Mouse (Mus musculus) hindbrain, postnatal 0 days (tissue): ENCODE results near the gene Cwc25. TPM values are rescaled to one million over a fixed set of nuclear protein-coding genes. Genes with fewer than 3 reads are reported as not detected.
"Not testable (repeated sequence)": the region's sequence is repeated elsewhere in the genome, so short reads cannot be mapped to it uniquely, and the experiment has no call there.

Experiments
- ATAC-seq: fragments of 200-750 bp; cut with Nextera tagmentation; 2 replicates; pipeline ENCODE4 v1.8.0; 2017; ENCODE audit warnings: mild to moderate bottlenecking, moderate TSS enrichment, moderate library complexity
- DNase-seq: peaks from one replicate; pipeline ENCODE4 v3.0.0-alpha.2; 2015; ENCODE audit warnings: low spot score
- H3K27ac ChIP-seq: fragments of 300-500 bp; sonication (generic); 2 replicates; pipeline ENCODE4 v1.5.1; 2014; ENCODE audit warnings: mild to moderate bottlenecking
- H3K27me3 ChIP-seq: fragments of 300-500 bp; sonication (generic); 2 replicates; pipeline ENCODE4 v1.6.1; 2014; ENCODE audit warnings: low read length, mixed read lengths; ENCODE audit not compliant: insufficient read depth
- H3K36me3 ChIP-seq: fragments of 300-500 bp; sonication (generic); 2 replicates; pipeline ENCODE4 v1.6.1; 2014; ENCODE audit warnings: low read length, mixed read lengths; ENCODE audit not compliant: insufficient read depth
- H3K4me1 ChIP-seq: fragments of 300-500 bp; sonication (generic); 2 replicates; pipeline ENCODE4 v1.6.1; 2014; ENCODE audit warnings: antibody characterized with exemption, low read length, mixed read lengths; ENCODE audit not compliant: insufficient read depth
- H3K4me2 ChIP-seq: fragments of 300-500 bp; sonication (generic); 2 replicates; pipeline ENCODE4 v1.6.1; 2014; ENCODE audit warnings: low read depth, mild to moderate bottlenecking, low read length, moderate library complexity, mixed read lengths
- H3K4me3 ChIP-seq: fragments of 300-500 bp; sonication (generic); 2 replicates; pipeline ENCODE4 v1.5.1; 2014; ENCODE audit warnings: low read length
- H3K9ac ChIP-seq: fragments of 300-500 bp; sonication (generic); replicated peaks from 2 replicates; pipeline ENCODE4 v1.6.1; 2014; ENCODE audit warnings: mild to moderate bottlenecking, low read length, moderate library complexity, mixed read lengths
- H3K9me3 ChIP-seq: fragments of 300-500 bp; sonication (generic); 2 replicates; pipeline ENCODE4 v1.6.1; 2016; ENCODE audit warnings: low read length, mixed read lengths
- CTCF ChIP-seq: IDR thresholded peaks from 2 replicates; pipeline ENCODE4 v1.5.1; 2016; ENCODE audit warnings: antibody characterized with exemption, control low read depth, low read depth
- WGBS: fragments of 180-500 bp; shearing (Covaris S2); extraction: QIAGEN DNeasy Blood & Tissue Kit; methylation state at CpG from one replicate; pipeline ENCODE4 v1.1.7; 2014; 5-methylcytosine and 5-hydroxymethylcytosine counted together
- polyA plus RNA-seq: library from polyadenylated mRNA; unstranded; fragments of >200 nt; fragmentation: Nextera tagmentation; extraction: Ambion mirVana; gene quantifications from 2 replicates; pipeline ENCODE4 v1.2.1, GENCODE M21; 2015
- total RNA-seq: library from RNA; depleted of rRNA; stranded (reverse); fragments of >200 nt; gene quantifications from 2 replicates; pipeline ENCODE4 v1.2.3, GENCODE M21; 2014

The Cwc25 gene
- total and polyA plus RNA-seq, 2 experiments from 2014 or later: 11.9 to 14.2 TPM

- Histone ChIP-seq H3K27ac (peak overlapping the region; percentile 93; the same call in 1 of the 2 replicates), H3K27me3 (no peaks in the 10 kb centered on the region), H3K9me3 (no peaks in the 10 kb centered on the region), H3K9ac (no peak overlapping the region), H3K4me1 (peaks cover 16% of the 10 kb centered on the region), H3K4me3 (peak overlapping the region; percentile 80; the same call in 1 of the 2 replicates), H3K4me2 (peak overlapping the region; percentile 76; the same call in 1 of the 2 replicates), H3K36me3 (peaks cover 4% of the 10 kb centered on the region; the same call in 1 of the 2 replicates)
- 64% methylated on average over 15 of the region's 15 CpGs for WGBS
- DNase-seq (no peak), ATAC-seq (no peak)
- no peak for TF ChIP-seq CTCF
Observed at GRCm38 (mm10) chr11:97797369-97798082, 31.2 kb upstream of the Cwc25 start.

GRCm38 (mm10) chr11:97796910-97797309, 30.6 kb upstream of the Cwc25 start:
- Histone ChIP-seq H3K4me3 (peak overlapping the region; percentile 14; the same call in 1 of the 2 replicates), H3K36me3 (no peaks in the 10 kb centered on the region), H3K9me3 (no peaks in the 10 kb centered on the region), H3K4me2 (no peak overlapping the region), H3K9ac (no peak overlapping the region), H3K27me3 (no peaks in the 10 kb centered on the region), H3K4me1 (peaks cover 11% of the 10 kb centered on the region), H3K27ac (no peak overlapping the region)
- WGBS: 6% methylated on average over 6 of the region's 6 CpGs
- ATAC-seq (no peak), DNase-seq (peak; percentile 81)
- peak; percentile 45 for TF ChIP-seq CTCF

GRCm38 (mm10) chr11:97793165-97793564, 26.8 kb upstream of the Cwc25 start:
- Histone ChIP-seq H3K4me1 (no peaks in the 10 kb centered on the region), H3K9me3 (no peaks in the 10 kb centered on the region), H3K27me3 (no peaks in the 10 kb centered on the region), H3K4me3 (no peak overlapping the region), H3K36me3 (no peaks in the 10 kb centered on the region), H3K9ac (no peak overlapping the region), H3K27ac (no peak overlapping the region), H3K4me2 (no peak overlapping the region)
- TF ChIP-seq CTCF: peak; percentile 70
- DNase-seq: peak; percentile 78
- WGBS: 12% methylated on average over 2 of the region's 2 CpGs
- no peak for ATAC-seq

- H3K9ac ChIP-seq, H3K9me3 ChIP-seq, H3K27me3 ChIP-seq, ATAC-seq, DNase-seq, H3K4me1 ChIP-seq, H3K36me3 ChIP-seq, H3K27ac ChIP-seq, H3K4me3 ChIP-seq, H3K4me2 ChIP-seq: not testable (repeated sequence)
- 86% methylated on average over 2 of the region's 2 CpGs for WGBS
Observed at GRCm38 (mm10) chr11:97790778-97791438, 24.6 kb upstream of the Cwc25 start.

DNA sequence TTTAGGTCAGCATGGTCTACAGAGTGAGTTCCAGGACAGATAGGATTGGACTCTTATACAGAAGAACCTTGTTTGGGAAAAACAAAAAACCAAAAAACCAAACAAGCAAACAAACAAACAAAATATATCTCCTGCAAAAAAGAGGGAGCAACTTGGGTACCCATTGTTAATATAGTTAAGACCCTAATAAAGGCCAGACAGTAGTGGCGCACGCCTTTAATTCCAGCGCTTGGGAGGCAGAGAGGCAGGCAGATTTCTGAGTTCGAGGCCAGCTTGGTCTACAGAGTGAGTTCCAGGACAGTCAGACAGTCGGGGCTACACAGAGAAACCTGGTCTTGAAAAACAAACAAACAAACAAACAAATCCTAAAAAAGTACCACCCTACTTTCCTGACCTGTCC, 23.4 kb upstream of the Cwc25 start:
- no peak overlapping the region for H3K4me2 ChIP-seq
- no peak overlapping the region for H3K27ac ChIP-seq
- no peaks in the 10 kb centered on the region for H3K27me3 ChIP-seq
- 87% methylated on average over 5 of the region's 5 CpGs for WGBS
- ATAC-seq: no peak
- no peaks in the 10 kb centered on the region for H3K9me3 ChIP-seq
- no peak overlapping the region for H3K4me3 ChIP-seq
- H3K4me1 ChIP-seq: no peaks in the 10 kb centered on the region
- no peak for DNase-seq
- no peaks in the 10 kb centered on the region for H3K36me3 ChIP-seq
- TF ChIP-seq CTCF: no peak
- H3K9ac ChIP-seq: no peak overlapping the region

- Histone ChIP-seq H3K9me3 (no peaks in the 10 kb centered on the region), H3K4me1 (no peaks in the 10 kb centered on the region), H3K4me3 (no peak overlapping the region), H3K27ac (no peak overlapping the region), H3K27me3 (no peaks in the 10 kb centered on the region), H3K36me3 (no peaks in the 10 kb centered on the region), H3K4me2 (no peak overlapping the region), H3K9ac (no peak overlapping the region)
- no peak for ATAC-seq
- DNase-seq: no peak
- TF ChIP-seq CTCF: no peak
- WGBS: 91% methylated on average over 3 of the region's 3 CpGs
Observed at GRCm38 (mm10) chr11:97787961-97788360, 21.6 kb upstream of the Cwc25 start.

- peaks cover 7% of the 10 kb centered on the region; the same call in 1 of the 2 replicates for H3K4me1 ChIP-seq
- H3K36me3 ChIP-seq: peaks cover 20% of the 10 kb centered on the region
- no peaks in the 10 kb centered on the region for H3K27me3 ChIP-seq
- H3K4me2 ChIP-seq: peak overlapping the region; percentile 70
- DNase-seq: no peak
- H3K4me3 ChIP-seq: peak overlapping the region; percentile 76
- H3K9me3 ChIP-seq: no peaks in the 10 kb centered on the region
- WGBS: under 1% methylated on average over 10 of the region's 10 CpGs
- peak; percentile 60 for ATAC-seq
- peak overlapping the region; percentile 94 for H3K27ac ChIP-seq
- no peak for TF ChIP-seq CTCF
- H3K9ac ChIP-seq: peak overlapping the region; percentile 92
Observed at GRCm38 (mm10) chr11:97782564-97782895, 16.2 kb upstream of the Cwc25 start.
